In the genomic region with DNA sequence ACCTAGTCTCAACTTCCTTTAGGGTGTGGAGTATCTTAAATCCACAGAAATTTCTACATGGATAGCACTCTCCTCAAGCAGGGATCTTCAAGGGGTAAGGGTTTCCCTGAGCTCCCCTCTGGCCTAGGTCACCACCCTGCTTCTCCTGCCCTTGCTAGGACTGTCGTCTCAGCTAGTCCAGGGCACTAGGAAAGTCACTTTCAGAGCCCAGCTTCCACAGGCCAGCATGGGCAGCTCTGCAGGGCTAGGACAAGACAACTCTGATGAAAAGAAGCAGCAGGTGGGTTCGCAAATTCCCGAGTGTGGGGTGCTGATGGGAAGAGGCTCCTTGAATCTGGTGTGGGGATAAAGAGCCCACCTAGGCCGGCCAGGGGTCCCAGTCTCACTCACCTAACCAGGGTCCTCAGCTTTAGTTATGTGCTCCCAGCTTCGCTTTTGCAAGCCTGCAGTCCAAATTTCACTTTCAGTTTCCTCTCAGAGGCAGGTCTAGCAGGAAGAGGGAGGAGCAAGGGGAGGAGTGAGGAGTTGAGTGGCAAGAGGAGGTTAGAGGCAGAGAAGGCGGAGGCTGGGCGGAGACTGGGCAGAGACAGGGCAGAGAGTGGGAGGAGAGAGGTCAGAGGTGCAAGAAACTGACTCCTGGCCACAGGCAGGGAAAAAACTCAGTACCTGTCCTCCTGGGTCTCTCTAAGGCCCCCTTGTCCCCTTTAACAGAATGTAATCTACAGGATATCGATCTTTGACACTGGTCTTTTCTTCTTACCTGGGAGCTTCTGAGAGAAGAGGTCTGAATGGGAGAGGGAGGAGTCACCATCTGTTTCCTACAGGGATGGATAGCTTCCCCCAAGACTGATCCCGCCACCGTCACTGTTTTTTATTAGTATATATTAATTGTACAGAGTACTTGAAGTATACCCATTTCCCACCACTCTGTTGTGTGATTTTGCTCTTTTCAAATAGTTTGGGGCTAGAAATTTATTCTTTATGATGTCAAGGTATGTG, we compare ENCODE assay signal across 8 mouse cellular contexts. TPM values are rescaled to one million over a fixed set of nuclear protein-coding genes. Genes with fewer than 3 reads are reported as not detected.
DNase-seq lines count a peak whose midpoint lies in the region; ATAC-seq and TF ChIP-seq lines count a peak whose summit lies in the region.

A gene (minus strand): TSS at position 488 of the 999 bp plus-strand sequence.

- peak within 1 kb of the TSS; percentile 42 for H3K4me2 ChIP-seq in hindbrain, embryonic 12.5 days (replicated peaks)

- CTCF ChIA-PET in Patski (lab: Charles Lee) = no interaction called here

- 0 out of 2 replicates have a peak within 1 kb of the TSS, but pooled peaks have one; percentile 28 for H3K9ac ChIP-seq in hindbrain, embryonic 12.5 days

- POLR2A ChIA-PET in Patski (lab: Charles Lee) = no interaction called here

- H3K4me3 ChIP-seq in hindbrain, embryonic 12.5 days = peak within 1 kb of the TSS; percentile 25

- H3K4me1 ChIP-seq in hindbrain, embryonic 12.5 days = no peaks in the 10 kb centered on the region

- WGBS in hindbrain, embryonic 12.5 days = 23% methylated on average over 10 of the region's 10 CpGs

- in situ Hi-C loops in Patski (cut with MboI; ENCODE audit: low pct_unique_long_range_greater_than_20kb) = no loop called here

- TF ChIP-seq CTCF in Patski (IDR thresholded peaks at IDR 0.05) = no peak

- peak; percentile 41 for DNase-seq in Patski (ENCODE audit: low read depth, low spot score)
- DNase-seq in cerebellum, postnatal 10 days = peak; percentile 67 to 75
- DNase-seq in frontal cortex, postnatal 10 days (ENCODE audit: low spot score in 2 of 2) = peak; percentile 22 to 44
- peak; percentile 49 to 64 for DNase-seq in layer of hippocampus, postnatal 10 days (ENCODE audit: low spot score in 2 of 2)
- peak; percentile 97 for DNase-seq in lung, postnatal 10 days
- peak; percentile 73 for DNase-seq in ovary, postnatal 14 days (ENCODE audit: low spot score)
- peak; percentile 90 for DNase-seq in thymus, postnatal 14 days

- H3K27ac ChIP-seq in hindbrain, embryonic 12.5 days = no peak within 1 kb of the TSS

- peak; percentile 100 for ATAC-seq in Patski
- ATAC-seq in hindbrain, embryonic 12.5 days (ENCODE audit: low FRiP score) = no peak

- peaks cover 3% of the 10 kb centered on the region for H3K27me3 ChIP-seq in Patski
- H3K27me3 ChIP-seq in hindbrain, embryonic 12.5 days = no peaks in the 10 kb centered on the region

- H3K36me3 ChIP-seq in hindbrain, embryonic 12.5 days = no peaks in the 10 kb centered on the region

- H3K9me3 ChIP-seq in hindbrain, embryonic 12.5 days (replicated peaks) = no peaks in the 10 kb centered on the region

RNA-seq across cellular contexts. Expression of the gene that starts here (rescaled TPM):
- polyA plus RNA-seq in Patski (2021) = 8.7 TPM
- polyA plus RNA-seq in hindbrain, embryonic 12.5 days (2016; fragmentation: Nextera tagmentation; extraction: Ambion mirVana) = 0.26 and 0.41 TPM in 2 replicates
- total RNA-seq in layer of hippocampus, postnatal 10 days (2021) = 1 to 10 TPM; 2.4 to 3.2 TPM

Comparison
In these comparisons a context has a peak if more than half of its experiments do, and no peak if none do; other contexts are left out.
1. DNase-seq: peak in every context shown above with its lines; median percentile 97 in lung, postnatal 10 days; 90 in thymus, postnatal 14 days; 73 in ovary, postnatal 14 days; 71 in cerebellum, postnatal 10 days; 56 in layer of hippocampus, postnatal 10 days; 41 in Patski; 33 in frontal cortex, postnatal 10 days.